Mouse (Mus musculus) thymus, postnatal 25 days (tissue): ENCODE results near the gene Brat1.
"Not testable (repeated sequence)": the region's sequence is repeated elsewhere in the genome, so short reads cannot be mapped to it uniquely, and the experiment has no call there.

Source experiments
- DNase-seq: peaks from one replicate; pipeline ENCODE4 v3.0.0; 2022

Brat1 gene

GRCm38 (mm10) chr5:140704378-140705251, at the start of gene Brat1:
TSS of gene Brat1 (plus strand) at chr5:140705011.
- DNase-seq, result peak; percentile 100

GRCm38 (mm10) chr5:140659607-140660272, 45.1 kb upstream of the Brat1 start:
- no peak for DNase-seq

DNA sequence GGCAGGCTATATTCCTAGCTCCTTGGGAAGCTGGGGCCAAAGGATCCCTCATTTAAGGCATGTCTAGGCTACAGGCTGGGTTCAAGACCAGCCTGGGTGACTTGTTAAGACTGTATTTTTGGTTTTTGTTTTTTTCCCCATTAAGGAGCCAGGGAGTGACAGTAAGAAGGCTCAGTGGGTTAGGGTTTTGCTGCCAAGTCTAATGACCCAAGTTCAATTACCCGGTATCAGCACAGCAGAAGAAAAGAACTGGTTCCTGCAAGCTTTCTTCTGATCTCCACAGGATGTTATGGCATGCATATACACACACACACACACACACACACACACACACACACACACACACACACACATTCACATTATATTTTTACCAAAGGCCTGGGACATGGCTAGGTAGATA, 44.4 kb upstream of the Brat1 start:
- no peak for DNase-seq

DNA sequence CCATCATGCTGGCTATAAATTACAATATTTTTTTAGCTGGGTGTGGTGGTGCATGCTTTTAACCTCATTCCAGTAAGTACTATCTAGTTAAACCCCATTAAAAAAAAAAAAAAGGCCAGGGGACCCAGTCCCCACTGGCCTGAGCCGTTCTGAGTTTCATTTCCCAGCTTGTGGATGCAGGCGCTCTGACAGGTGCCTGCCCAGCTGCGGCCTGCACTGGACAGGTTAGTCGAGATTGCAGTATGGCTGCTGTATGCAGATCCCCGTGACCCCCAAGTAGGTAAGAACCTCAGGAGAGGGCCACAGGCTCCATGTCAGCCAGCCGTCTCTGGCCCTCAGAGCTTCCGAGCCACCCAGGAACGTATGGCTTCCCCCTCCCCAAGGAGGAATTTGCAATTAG, 43.4 kb upstream of the Brat1 start:
- DNase-seq, result no peak

GRCm38 (mm10) chr5:140661875-140662643, 42.8 kb upstream of the Brat1 start:
- DNase-seq, result no peak

DNA sequence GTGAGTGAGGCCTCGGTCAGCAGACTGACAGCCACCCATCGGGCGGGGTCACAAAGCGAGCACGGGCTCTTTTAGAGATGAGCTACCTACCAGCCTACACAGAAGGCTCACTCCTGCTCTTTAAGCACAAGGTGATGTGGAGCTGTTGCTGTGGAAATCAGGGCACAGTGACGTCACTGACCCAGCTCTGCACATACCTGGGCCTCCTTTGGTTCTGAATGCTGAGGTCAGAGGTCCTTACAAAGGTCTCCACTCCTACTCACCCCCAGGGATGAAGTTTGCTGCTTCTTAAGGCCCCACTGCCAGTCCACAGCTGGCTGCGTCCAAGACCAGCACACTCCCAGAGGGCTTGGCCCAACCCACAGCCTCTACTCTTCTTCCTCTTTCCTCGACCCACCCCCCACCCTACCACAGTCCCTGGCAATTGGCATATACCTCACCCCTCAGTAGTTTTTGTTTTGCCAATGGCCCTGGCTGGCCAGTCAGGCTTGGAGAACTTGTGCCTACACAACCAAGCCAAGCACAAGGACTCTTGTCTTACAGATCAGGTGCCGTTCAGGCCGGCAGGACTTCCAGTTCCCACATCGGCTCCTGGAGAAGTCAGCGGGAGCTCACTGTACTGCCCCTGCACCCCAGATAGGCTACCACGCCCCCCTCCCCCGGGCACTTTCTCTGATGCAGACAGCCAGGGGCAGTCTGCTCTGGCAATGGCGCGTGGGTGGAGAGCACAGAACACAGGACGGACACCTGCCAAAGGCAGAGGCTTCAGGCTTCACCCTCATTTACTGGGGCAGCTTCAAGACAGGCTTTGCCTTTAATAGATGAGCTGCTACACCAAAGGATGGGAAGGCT, 41.8 kb upstream of the Brat1 start:
- DNase-seq, result no peak

DNA sequence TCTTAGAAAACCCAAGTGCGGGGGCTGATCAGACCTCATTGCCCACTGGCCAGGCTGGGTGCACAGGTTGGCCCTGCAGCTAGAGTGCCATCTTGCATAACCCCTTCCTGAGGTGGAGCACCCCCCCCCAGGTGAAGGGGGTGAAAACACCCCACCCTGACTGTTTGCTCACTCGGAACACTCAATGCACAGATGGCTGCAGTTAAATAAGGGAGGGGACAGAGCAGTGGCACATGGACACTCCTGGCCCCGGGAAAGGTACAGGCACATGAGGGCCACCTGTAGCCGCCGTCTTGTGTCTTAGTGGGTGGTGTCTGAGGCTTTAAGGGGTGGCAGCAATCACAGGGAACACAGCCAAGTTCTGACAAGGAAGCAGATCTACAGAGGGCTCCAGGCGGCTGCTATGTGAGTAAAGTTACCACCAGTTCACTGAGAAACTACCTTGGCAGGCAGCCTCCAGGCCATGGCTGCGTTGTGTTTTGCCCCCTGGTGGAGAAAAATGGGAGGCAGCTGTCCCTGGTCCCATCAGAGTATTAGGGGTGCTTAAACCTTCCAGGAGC, 41.1 kb upstream of the Brat1 start:
- peak; percentile 75 for DNase-seq

DNA sequence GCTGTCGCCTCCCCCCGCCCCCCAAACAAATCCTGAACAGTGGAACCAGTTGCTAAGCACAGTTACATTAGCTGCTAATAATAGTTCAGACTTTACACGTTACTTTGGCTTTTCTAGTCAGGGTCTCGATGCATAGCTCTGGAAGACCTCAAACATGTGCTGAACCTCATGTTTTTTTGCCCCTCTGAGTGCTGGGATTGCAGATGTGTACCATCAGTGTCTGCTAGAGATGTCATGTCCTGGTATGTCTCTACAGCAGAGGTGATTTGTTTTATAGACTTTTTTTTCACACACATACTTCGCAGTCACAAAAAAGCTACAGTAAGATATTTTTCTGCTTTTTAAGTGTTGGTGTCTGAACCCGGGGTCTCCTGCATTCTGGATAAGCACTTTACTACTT, 32.7 kb upstream of the Brat1 start:
- DNase-seq, result no peak

DNA sequence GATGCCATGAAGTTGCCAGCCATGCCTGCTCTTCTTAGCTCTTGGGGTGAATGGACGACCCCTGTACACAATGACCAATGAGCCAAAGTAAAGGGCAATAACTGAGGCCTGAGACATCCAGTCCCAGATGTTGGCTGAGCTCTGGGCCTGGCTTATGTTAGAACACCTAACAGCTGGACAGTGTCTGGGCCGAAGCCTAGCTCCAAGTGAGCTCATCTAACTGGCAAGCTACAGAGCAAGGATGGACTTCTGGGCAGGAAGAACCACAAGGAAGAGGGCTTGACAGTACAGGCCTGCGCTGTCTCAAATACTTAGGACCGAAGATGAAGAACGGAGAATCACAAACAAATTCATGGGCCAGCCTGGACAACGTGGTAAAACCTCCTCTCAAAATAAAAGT, 32.2 kb upstream of the Brat1 start:
- DNase-seq, result not testable (repeated sequence)

GRCm38 (mm10) chr5:140674036-140674435, 30.8 kb upstream of the Brat1 start:
- no peak for DNase-seq

DNA sequence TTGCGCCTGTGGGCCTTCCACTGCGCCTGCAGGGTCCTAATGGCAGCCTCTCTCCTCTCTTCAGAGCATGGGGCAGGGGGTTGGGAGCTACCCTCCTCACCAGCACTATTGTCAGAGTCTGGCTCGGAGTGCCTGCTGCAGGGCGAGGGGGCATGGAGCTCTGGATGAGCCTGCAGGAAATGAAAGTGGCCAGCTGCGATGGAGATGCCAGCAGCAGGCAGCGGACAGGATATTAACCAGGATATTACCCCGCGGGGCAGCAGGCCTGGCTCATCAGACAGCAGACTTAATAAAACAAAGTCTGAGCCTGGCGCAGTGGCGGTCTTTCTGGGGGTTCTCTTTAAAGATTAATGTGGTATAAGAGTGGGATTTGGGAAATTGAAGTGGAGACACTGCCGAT, 29.7 kb upstream of the Brat1 start:
- no peak for DNase-seq

GRCm38 (mm10) chr5:140675640-140676039, 29.2 kb upstream of the Brat1 start:
- no peak for DNase-seq

- no peak for DNase-seq
These were observed 27.7 kb upstream of the Brat1 start for GRCm38 (mm10) chr5:140677137-140677536.

GRCm38 (mm10) chr5:140680051-140680450, 24.8 kb upstream of the Brat1 start:
- DNase-seq, result no peak

- no peak for DNase-seq
These were observed 23.9 kb upstream of the Brat1 start for GRCm38 (mm10) chr5:140680950-140681349.

DNA sequence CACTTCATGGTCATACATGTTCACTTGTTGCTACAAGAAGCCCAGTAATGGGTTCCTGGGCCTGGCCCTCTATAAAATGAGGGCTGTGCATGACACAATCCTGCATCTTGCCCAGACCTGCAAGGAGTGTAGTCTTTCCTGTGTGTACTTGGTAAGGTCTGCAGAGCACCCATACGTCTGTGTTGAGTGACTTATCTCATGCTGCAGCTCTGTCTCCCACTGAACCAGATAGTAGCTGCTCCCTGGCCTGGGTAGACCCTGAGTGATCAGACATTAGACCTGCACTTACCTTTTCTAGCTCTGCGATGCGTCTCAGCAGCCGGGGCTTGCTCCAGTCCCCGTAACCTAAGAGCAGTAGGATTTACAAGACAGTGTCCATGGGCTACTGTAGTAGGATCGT, 22.7 kb upstream of the Brat1 start:
- DNase-seq, result no peak

- DNase-seq, result peak; percentile 37
These were observed 20.3 kb upstream of the Brat1 start for GRCm38 (mm10) chr5:140684343-140685148.

DNA sequence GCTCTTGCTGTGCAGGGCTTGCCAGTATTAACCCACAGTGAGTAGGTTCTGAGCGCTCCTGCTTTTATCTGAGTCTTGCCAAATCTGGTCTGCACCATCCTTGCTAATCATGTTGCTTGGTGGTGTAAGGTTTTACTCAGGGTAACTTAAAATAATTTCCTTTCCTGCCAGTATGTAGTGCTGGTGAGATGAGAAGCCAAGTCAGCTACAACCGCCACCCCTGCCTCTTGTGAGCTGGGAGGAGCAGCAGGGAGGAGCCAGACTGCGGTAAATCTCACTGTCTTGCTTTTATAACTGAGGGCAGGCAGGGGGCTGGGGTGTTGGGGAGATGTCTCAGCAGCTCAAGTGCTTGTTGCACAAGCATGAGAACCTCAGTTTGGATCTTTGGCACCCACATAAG, 16.4 kb upstream of the Brat1 start:
- no peak for DNase-seq

DNA sequence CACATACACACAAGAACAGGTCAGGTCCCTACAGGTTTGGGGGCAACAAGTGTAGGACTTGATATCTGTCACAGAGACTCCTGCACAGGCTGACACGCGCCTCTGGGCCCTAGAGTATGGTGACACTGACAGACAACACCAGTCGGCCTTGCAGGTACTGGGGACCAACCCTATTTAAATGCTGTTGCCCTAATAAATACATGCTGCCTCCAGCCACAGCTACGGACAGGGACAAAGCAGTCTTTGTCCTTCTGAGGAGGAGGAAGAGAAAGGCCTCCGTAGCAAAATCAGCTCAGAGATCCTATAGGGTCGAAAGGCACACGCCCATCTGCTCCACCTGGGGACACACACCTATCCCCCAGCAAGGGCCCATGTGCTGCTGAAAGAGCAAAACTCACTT, 8.8 kb upstream of the Brat1 start:
- DNase-seq, result no peak

- DNase-seq, result no peak
These were observed 5.0 kb upstream of the Brat1 start for GRCm38 (mm10) chr5:140699776-140700175.

GRCm38 (mm10) chr5:140701661-140702060, 3.1 kb upstream of the Brat1 start:
- DNase-seq, result no peak
